Mouse (Mus musculus) heart, postnatal 25 days (tissue): ENCODE results near the gene Eif4h. TPM values are rescaled to one million over a fixed set of nuclear protein-coding genes. Genes with fewer than 3 reads are reported as not detected.

ENCODE experiments used
- DNase-seq: peaks from one replicate; pipeline ENCODE4 v3.0.0; 2022; ENCODE audit warnings: low spot score
- intact Hi-C: fragments of 180-260 bp; cut with DNase I; formaldehyde crosslinking; loops from one replicate; pipeline ENCODE4 v1.15.1; 2025
- microRNA-seq: library from miRNA; unstranded; fragments of <30 nt; microRNA quantifications from one replicate; pipeline ENCODE4 v1.2.0, GENCODE M21; 2022
- total RNA-seq, 2 experiments: library from RNA; stranded (reverse); gene quantifications; 2 replicates each; pipeline ENCODE4 v1.2.3; 2021

Gene Eif4h
- total RNA-seq, 2 experiments from 2014 or later, result 135 to 146 TPM

GRCm38 (mm10) chr5:134576517-134577220, 62.6 kb downstream of the Eif4h start:
- intact Hi-C loops, result no loop called here
- no peak for DNase-seq

GRCm38 (mm10) chr5:134575833-134576232, 63.5 kb downstream of the Eif4h start:
- intact Hi-C loops, result no loop called here
- DNase-seq, result no peak

GRCm38 (mm10) chr5:134572508-134573214, 66.6 kb downstream of the Eif4h start:
- intact Hi-C loops, result loop anchor here (1.0 kb wide), 1 partner anchor 20 kb away; the partner anchor contains the start of gene Clip2
- DNase-seq, result no peak

- intact Hi-C loops, result loop anchor here (1.0 kb wide), 1 partner anchor 20 kb away; the partner anchor contains the start of gene Clip2
- DNase-seq, result no peak
These were observed 67.4 kb downstream of the Eif4h start for GRCm38 (mm10) chr5:134571730-134572507.

Small RNAs within 50 kb of the gene (microRNA-seq; reads per million reads assigned to microRNA genes)
- gene Mir7228, result not detected

Other genes with a start within 250 kb of the Eif4h start
- 10 to 100 TPM; 18.2 to 26.3 TPM for gene Gtf2ird1, start 182.8 kb downstream of the Eif4h start, total RNA-seq
- 1 to 10 TPM; 6.9 to 7.9 TPM for gene Clip2, start 87.1 kb downstream of the Eif4h start, total RNA-seq
- gene Syna, start 79.3 kb downstream of the Eif4h start, total RNA-seq, result not detected
- 10 to 100 TPM; 24.8 TPM for gene Rfc2, start 58.1 kb downstream of the Eif4h start, total RNA-seq
- gene Lat2, start 24.5 kb downstream of the Eif4h start, total RNA-seq, result 1 to 10 TPM; 1.7 to 2.0 TPM
- gene Limk1, start 49.1 kb upstream of the Eif4h start, total RNA-seq, result 1 to 10 TPM; 4.7 to 5.0 TPM
- gene Eln, start 107.8 kb upstream of the Eif4h start, total RNA-seq, result 100 to 1,000 TPM; 147 to 183 TPM